Mouse (Mus musculus) liver, embryonic 16.5 days (tissue): Measurements from ENCODE around the gene Sorcs3. TPM values are rescaled to one million over a fixed set of nuclear protein-coding genes. Genes with fewer than 3 reads are reported as not detected.

Experiments used
- ATAC-seq: fragments of 200-750 bp; cut with Nextera tagmentation; 2 replicates; pipeline ENCODE4 v1.8.0; 2017; ENCODE audit warnings: low read depth, mild to moderate bottlenecking, moderate number of reproducible peaks, moderate library complexity
- H3K27ac ChIP-seq: fragments of 300-500 bp; sonication (generic); 2 replicates; pipeline ENCODE4 v1.5.1; 2014; ENCODE audit warnings: mild to moderate bottlenecking, low read length
- H3K27me3 ChIP-seq: fragments of 300-500 bp; sonication (generic); 2 replicates; pipeline ENCODE4 v1.6.1; 2014; ENCODE audit warnings: low read depth, low read length, mixed read lengths; ENCODE audit not compliant: control insufficient read depth, insufficient read depth
- H3K36me3 ChIP-seq: fragments of 300-500 bp; sonication (generic); 2 replicates; pipeline ENCODE4 v1.6.1; 2014; ENCODE audit warnings: mild to moderate bottlenecking; ENCODE audit not compliant: control insufficient read depth, insufficient read depth
- H3K4me1 ChIP-seq: fragments of 300-500 bp; sonication (generic); 2 replicates; pipeline ENCODE4 v1.6.1; 2014; ENCODE audit warnings: low read depth, low read length, mixed read lengths; ENCODE audit not compliant: control insufficient read depth
- H3K4me2 ChIP-seq: fragments of 300-500 bp; sonication (generic); 2 replicates; pipeline ENCODE4 v1.6.1; 2014; ENCODE audit warnings: low read depth, low read length, mixed read lengths
- H3K4me3 ChIP-seq: fragments of 300-500 bp; sonication (generic); 2 replicates; pipeline ENCODE4 v1.5.1; 2014; ENCODE audit warnings: low read depth, mild to moderate bottlenecking, low read length
- H3K9ac ChIP-seq: fragments of 300-500 bp; sonication (generic); 2 replicates; pipeline ENCODE4 v1.6.1; 2014; ENCODE audit warnings: low read depth, low read length
- H3K9me3 ChIP-seq: fragments of 300-500 bp; sonication (generic); replicated peaks from 2 replicates; pipeline ENCODE4 v1.6.1; 2016; ENCODE audit warnings: low read length; ENCODE audit not compliant: control insufficient read depth
- WGBS: fragments of 180-500 bp; shearing (Covaris S2); extraction: QIAGEN DNeasy Blood & Tissue Kit; methylation state at CpG from one replicate; pipeline ENCODE4 v1.1.7; 2014; ENCODE audit not compliant: insufficient replicate concordance; 5-methylcytosine and 5-hydroxymethylcytosine counted together
- polyA plus RNA-seq: library from polyadenylated mRNA; unstranded; fragments of >200 nt; fragmentation: Nextera tagmentation; extraction: Ambion mirVana; gene quantifications from 2 replicates; pipeline ENCODE4 v1.2.1, GENCODE M21; 2015

The Sorcs3 gene
- polyA plus RNA-seq, 1 experiment from 2014 or later: 0.08 TPM

GRCm38 (mm10) chr19:48263750-48264149 is 57.9 kb downstream of the Sorcs3 start:
- no peaks in the 10 kb centered on the region for H3K36me3 ChIP-seq
- no peak overlapping the region for H3K4me2 ChIP-seq
- no peaks in the 10 kb centered on the region for H3K9me3 ChIP-seq
- no peak overlapping the region for H3K9ac ChIP-seq
- no peak overlapping the region for H3K4me3 ChIP-seq
- H3K4me1 ChIP-seq: no peaks in the 10 kb centered on the region
- no peaks in the 10 kb centered on the region for H3K27me3 ChIP-seq
- H3K27ac ChIP-seq: no peak overlapping the region
- WGBS: 57% methylated on average over 5 of the region's 5 CpGs
- no peak for ATAC-seq

GRCm38 (mm10) chr19:48280273-48280672 is 74.4 kb downstream of the Sorcs3 start:
- Histone ChIP-seq H3K9me3 (no peaks in the 10 kb centered on the region), H3K4me2 (no peak overlapping the region), H3K27me3 (no peaks in the 10 kb centered on the region), H3K27ac (no peak overlapping the region), H3K4me1 (no peaks in the 10 kb centered on the region), H3K4me3 (no peak overlapping the region), H3K36me3 (no peaks in the 10 kb centered on the region), H3K9ac (no peak overlapping the region)
- ATAC-seq: no peak
- 66% methylated on average over 8 of the region's 8 CpGs for WGBS

- H3K27ac ChIP-seq: no peak overlapping the region
- H3K4me3 ChIP-seq: no peak overlapping the region
- H3K9ac ChIP-seq: no peak overlapping the region
- no peak overlapping the region for H3K4me2 ChIP-seq
- H3K4me1 ChIP-seq: no peaks in the 10 kb centered on the region
- no peak for ATAC-seq
- 67% methylated on average over 6 of the region's 6 CpGs for WGBS
- no peaks in the 10 kb centered on the region for H3K9me3 ChIP-seq
- no peaks in the 10 kb centered on the region for H3K36me3 ChIP-seq
- no peaks in the 10 kb centered on the region for H3K27me3 ChIP-seq
These were observed 76.4 kb downstream of the Sorcs3 start for GRCm38 (mm10) chr19:48282250-48282649.

- WGBS: 37% methylated on average over 4 of the region's 4 CpGs
- H3K27ac ChIP-seq: no peak overlapping the region
- no peaks in the 10 kb centered on the region for H3K27me3 ChIP-seq
- H3K9me3 ChIP-seq: no peaks in the 10 kb centered on the region
- H3K36me3 ChIP-seq: no peaks in the 10 kb centered on the region
- no peaks in the 10 kb centered on the region for H3K4me1 ChIP-seq
- ATAC-seq: no peak
- no peak overlapping the region for H3K9ac ChIP-seq
- H3K4me3 ChIP-seq: no peak overlapping the region
- H3K4me2 ChIP-seq: no peak overlapping the region
These were observed 77.4 kb downstream of the Sorcs3 start for GRCm38 (mm10) chr19:48283217-48283616.

- no peak overlapping the region for H3K4me3 ChIP-seq
- WGBS: 50% methylated on average over 10 of the region's 10 CpGs
- no peak for ATAC-seq
- H3K4me1 ChIP-seq: no peaks in the 10 kb centered on the region
- H3K27me3 ChIP-seq: no peaks in the 10 kb centered on the region
- no peak overlapping the region for H3K27ac ChIP-seq
- no peaks in the 10 kb centered on the region for H3K36me3 ChIP-seq
- H3K9me3 ChIP-seq: no peaks in the 10 kb centered on the region
- H3K4me2 ChIP-seq: no peak overlapping the region
- H3K9ac ChIP-seq: no peak overlapping the region
These were observed 79.9 kb downstream of the Sorcs3 start for GRCm38 (mm10) chr19:48285602-48286225.

GRCm38 (mm10) chr19:48294251-48294650 is 88.4 kb downstream of the Sorcs3 start:
- no peaks in the 10 kb centered on the region for H3K27me3 ChIP-seq
- H3K4me1 ChIP-seq: no peaks in the 10 kb centered on the region
- H3K4me3 ChIP-seq: no peak overlapping the region
- WGBS: 68% methylated on average over 2 of the region's 2 CpGs
- H3K27ac ChIP-seq: no peak overlapping the region
- no peak overlapping the region for H3K4me2 ChIP-seq
- H3K36me3 ChIP-seq: no peaks in the 10 kb centered on the region
- H3K9ac ChIP-seq: no peak overlapping the region
- no peaks in the 10 kb centered on the region for H3K9me3 ChIP-seq
- no peak for ATAC-seq

- Histone ChIP-seq H3K27me3 (no peaks in the 10 kb centered on the region), H3K27ac (no peak overlapping the region), H3K4me1 (no peaks in the 10 kb centered on the region), H3K4me3 (no peak overlapping the region), H3K4me2 (no peak overlapping the region), H3K36me3 (no peaks in the 10 kb centered on the region), H3K9ac (no peak overlapping the region), H3K9me3 (no peaks in the 10 kb centered on the region; the same call in 1 of the 2 replicates)
- 51% methylated on average over 2 of the region's 2 CpGs for WGBS
- ATAC-seq: no peak
These were observed 92.6 kb downstream of the Sorcs3 start for GRCm38 (mm10) chr19:48298384-48298783.

- Histone ChIP-seq H3K27ac (no peak overlapping the region), H3K27me3 (no peaks in the 10 kb centered on the region), H3K36me3 (no peaks in the 10 kb centered on the region), H3K4me2 (no peak overlapping the region), H3K4me1 (no peaks in the 10 kb centered on the region), H3K9ac (no peak overlapping the region), H3K9me3 (no peaks in the 10 kb centered on the region; the same call in 1 of the 2 replicates), H3K4me3 (no peak overlapping the region)
- 56% methylated on average over 14 of the region's 14 CpGs for WGBS
- no peak for ATAC-seq
These were observed 94.8 kb downstream of the Sorcs3 start for GRCm38 (mm10) chr19:48300440-48301231.

GRCm38 (mm10) chr19:48301300-48301699 is 95.5 kb downstream of the Sorcs3 start:
- Histone ChIP-seq H3K36me3 (no peaks in the 10 kb centered on the region), H3K4me2 (no peak overlapping the region), H3K27ac (no peak overlapping the region), H3K4me1 (no peaks in the 10 kb centered on the region), H3K4me3 (no peak overlapping the region), H3K9ac (no peak overlapping the region), H3K27me3 (no peaks in the 10 kb centered on the region), H3K9me3 (no peaks in the 10 kb centered on the region; the same call in 1 of the 2 replicates)
- no peak for ATAC-seq
- WGBS: 59% methylated on average over 3 of the region's 3 CpGs
